Mouse (Mus musculus) adrenal gland, adult 8-10 months (tissue): ENCODE measurements at regions not wholly inside any gene's neighbourhood (a gene's known extent, or its start where the extent isn't known, plus 50 kb on each side); places are given as distances from the start of the nearest gene placed in this dataset.

ENCODE experiments used
- DNase-seq: peaks from one replicate; pipeline ENCODE4 v3.0.0; 2022

DNA sequence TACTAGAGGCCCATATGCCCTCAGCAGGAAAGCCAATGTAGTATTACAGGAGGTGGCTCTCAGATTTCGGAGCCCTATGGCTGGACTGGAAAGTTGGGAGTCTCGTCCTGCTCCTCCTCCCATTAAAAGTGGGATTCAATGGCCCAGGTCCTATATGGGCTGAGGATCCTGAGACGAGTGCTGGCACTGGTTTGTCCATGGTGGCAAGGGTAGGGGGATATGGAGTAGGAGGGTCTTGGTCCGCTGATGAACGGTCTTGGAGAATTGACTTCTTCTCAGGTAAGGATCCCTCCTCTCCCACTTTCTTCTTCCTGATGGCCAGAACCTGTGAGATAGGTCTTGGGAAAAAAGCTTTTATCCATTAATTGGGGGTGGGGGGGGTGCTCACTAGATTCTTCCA is 522.2 kb upstream of the Slc5a7 start:
- no peak for DNase-seq

DNA sequence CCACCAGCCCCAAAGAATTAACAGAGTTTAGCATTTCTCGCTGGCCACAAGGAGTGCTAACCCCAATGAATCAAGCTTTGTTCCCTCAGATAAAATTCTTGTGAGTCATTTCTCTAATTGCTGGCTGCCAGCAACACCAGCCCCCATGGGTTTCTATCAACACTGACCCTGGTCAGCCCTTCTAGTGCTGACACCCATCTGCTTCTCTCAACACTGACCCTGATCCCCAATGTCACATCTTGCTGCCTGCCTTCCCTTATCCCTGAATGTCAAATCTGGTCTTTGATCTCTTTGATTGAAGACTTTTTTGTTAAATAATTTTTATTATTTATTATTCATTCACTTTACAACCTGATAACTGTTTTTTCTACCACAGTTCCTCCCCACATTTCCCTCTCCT is 554.8 kb upstream of the Slc5a7 start:
- peak; percentile 69 for DNase-seq

DNA sequence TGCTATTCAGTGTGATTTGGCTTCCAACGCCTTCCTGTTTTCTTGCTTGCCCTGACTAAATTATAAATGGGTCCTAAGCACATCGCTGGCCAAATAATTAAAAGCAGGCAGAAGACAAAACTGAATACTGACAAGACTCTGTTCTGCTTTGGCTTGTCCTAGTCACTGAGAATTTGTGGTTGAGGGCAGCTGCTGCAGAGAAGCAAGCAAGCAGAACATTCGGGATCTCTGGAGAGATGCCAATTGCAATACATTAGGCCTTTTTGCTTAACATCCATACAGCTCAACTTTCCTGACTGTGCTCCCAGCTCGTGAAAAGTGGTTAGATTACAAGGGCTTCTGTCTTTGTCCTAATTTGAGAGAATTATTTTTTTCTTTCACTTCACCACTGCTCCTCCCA is 549.0 kb upstream of the St6gal2 start:
- no peak for DNase-seq

DNA sequence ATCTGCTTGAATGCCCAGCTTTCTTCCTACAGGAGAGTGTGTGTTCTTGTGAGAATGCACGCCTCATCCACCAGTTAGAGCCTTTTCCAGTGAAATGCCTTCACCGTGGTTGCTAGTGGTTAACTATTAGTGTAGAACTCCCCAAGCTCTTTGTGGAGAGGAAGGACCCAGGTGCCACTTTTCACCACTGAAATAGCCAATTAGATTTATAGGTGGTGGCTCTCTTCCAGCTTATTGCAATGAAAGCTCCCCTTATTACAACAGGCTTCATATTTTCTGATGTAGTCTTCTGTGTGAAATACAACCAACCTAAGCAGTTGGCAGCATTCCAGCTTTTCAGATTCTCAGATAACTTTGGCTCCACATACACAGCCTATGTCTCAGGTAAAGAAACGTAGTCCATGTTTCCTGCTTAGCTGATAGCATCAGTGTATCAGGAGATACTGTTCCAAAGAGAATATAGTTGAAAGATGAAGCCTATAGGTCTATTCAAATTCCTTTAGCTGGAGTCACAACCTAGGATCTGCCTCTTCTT is 515.9 kb upstream of the St6gal2 start:
- no peak for DNase-seq

DNA sequence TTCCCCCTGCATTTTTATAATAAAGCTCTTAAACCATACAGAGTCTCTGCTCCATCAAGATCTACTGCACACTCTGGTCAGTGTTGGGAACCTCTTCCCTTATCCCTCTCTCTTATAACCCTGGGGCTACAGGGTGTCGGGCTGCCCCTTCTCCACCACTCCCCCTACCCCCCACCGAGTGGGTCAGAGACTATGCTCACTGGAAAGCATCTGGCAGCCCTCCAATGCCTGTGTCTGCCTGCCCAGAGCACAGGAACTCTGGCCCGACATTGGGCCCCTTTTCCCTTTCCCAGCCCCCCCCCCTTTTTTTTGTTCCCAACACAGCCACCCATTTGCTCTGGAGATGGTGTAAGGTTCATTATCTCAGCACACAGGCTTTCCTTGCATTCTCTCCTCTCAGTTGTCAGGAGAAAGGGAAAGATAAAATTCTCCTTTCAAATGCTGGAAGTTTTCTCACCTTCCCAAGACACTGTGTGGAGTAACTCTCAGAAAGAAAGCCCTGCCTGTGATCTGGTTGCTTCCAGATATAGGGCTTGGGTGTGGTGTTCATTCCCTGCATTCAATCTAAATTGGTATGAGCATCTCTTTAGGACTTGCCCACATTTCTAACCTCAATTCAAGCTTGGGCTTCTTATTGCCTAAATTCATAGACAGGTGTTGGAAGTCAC is 501.7 kb upstream of the St6gal2 start:
- DNase-seq: no peak

DNA sequence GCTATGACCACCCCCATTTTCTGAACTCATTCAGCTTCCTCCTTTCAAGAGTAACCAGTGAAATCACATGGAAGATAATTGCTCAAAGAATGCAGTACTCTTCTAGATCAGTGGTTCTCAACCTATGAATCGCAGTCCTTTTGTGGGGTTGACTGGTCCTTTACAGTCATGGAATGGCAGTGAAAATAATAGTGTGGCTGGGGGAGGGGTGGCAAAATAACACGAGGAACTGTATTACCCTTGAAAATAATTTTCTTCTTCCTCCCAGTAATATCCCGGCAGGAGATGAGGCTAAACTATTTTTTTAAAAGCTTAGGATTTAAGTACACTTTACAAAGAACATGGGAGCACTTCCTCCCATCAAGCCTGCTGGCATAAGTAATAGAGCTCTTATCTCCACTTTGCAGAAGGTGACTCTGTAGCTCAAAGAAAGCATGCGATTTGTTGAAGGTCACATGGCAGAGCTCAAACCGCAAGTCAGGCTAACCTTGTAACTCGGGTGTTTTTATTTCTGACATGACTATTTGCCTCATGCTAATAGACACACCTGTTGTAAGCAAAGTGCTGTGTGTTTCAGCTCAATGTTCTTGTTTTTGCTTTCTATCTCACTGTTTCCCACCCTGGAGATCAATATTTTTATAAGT is 500.8 kb upstream of the St6gal2 start:
- peak; percentile 18 for DNase-seq
